Mouse (Mus musculus) lung, postnatal 0 days (tissue): Measurements from ENCODE around the gene Dst. TPM values are rescaled to one million over a fixed set of nuclear protein-coding genes. Genes with fewer than 3 reads are reported as not detected.

Experiments used
- ATAC-seq: fragments of 200-750 bp; cut with Nextera tagmentation; 2 replicates; pipeline ENCODE4 v1.8.0; 2017; ENCODE audit warnings: moderate library complexity
- DNase-seq: peaks from one replicate; pipeline ENCODE4 v3.0.0-alpha.2; 2016; ENCODE audit warnings: low spot score
- H3K27ac ChIP-seq: fragments of 300-500 bp; sonication (generic); 2 replicates; pipeline ENCODE4 v1.5.1; 2014; ENCODE audit warnings: antibody characterized with exemption, mild to moderate bottlenecking, low read length, mixed read lengths
- H3K27me3 ChIP-seq: fragments of 300-500 bp; sonication (generic); replicated peaks from 2 replicates; pipeline ENCODE4 v1.6.1; 2014; ENCODE audit warnings: low read length, mixed read lengths; ENCODE audit not compliant: insufficient read depth
- H3K36me3 ChIP-seq: fragments of 300-500 bp; sonication (generic); 2 replicates; pipeline ENCODE4 v1.6.1; 2014; ENCODE audit warnings: low read length, mixed read lengths; ENCODE audit not compliant: insufficient read depth
- H3K4me1 ChIP-seq: fragments of 300-500 bp; sonication (generic); 2 replicates; pipeline ENCODE4 v1.6.1; 2014; ENCODE audit warnings: antibody characterized with exemption, low read depth, low read length, mixed read lengths; ENCODE audit not compliant: insufficient read depth
- H3K4me2 ChIP-seq: fragments of 300-500 bp; sonication (generic); replicated peaks from 2 replicates; pipeline ENCODE4 v1.6.1; 2014; ENCODE audit warnings: low read depth, mild to moderate bottlenecking, low read length, moderate library complexity, mixed read lengths
- H3K4me3 ChIP-seq: fragments of 300-500 bp; sonication (generic); 2 replicates; pipeline ENCODE4 v1.5.1; 2014; ENCODE audit warnings: low read depth, low read length
- H3K9ac ChIP-seq: fragments of 300-500 bp; sonication (generic); replicated peaks from 2 replicates; pipeline ENCODE4 v1.6.1; 2014; ENCODE audit warnings: low read depth, mild to moderate bottlenecking
- H3K9me3 ChIP-seq: fragments of 300-500 bp; sonication (generic); 2 replicates; pipeline ENCODE4 v1.6.1; 2016; ENCODE audit warnings: low read length, mixed read lengths
- CTCF ChIP-seq: IDR thresholded peaks from 2 replicates; pipeline ENCODE4 v1.5.1; 2016; ENCODE audit warnings: antibody characterized with exemption, mild to moderate bottlenecking
- EP300 ChIP-seq: IDR thresholded peaks from 2 replicates; pipeline ENCODE4 v1.6.1; 2016; ENCODE audit warnings: antibody characterized with exemption, mild to moderate bottlenecking, control low read depth
- WGBS: fragments of 180-500 bp; shearing (Covaris S2); extraction: QIAGEN DNeasy Blood & Tissue Kit; methylation state at CpG from one replicate; pipeline ENCODE4 v1.1.7; 2014; 5-methylcytosine and 5-hydroxymethylcytosine counted together
- polyA plus RNA-seq: library from polyadenylated mRNA; unstranded; fragments of >200 nt; fragmentation: Nextera tagmentation; extraction: Ambion mirVana; gene quantifications from 2 replicates; pipeline ENCODE4 v1.2.1, GENCODE M21; 2015

The Dst gene
- polyA plus RNA-seq, 1 experiment from 2014 or later = 18.1 TPM

GRCm38 (mm10) chr1:34017323-34017722 lies 109.3 kb downstream of the Dst start:
- no peak for DNase-seq
- H3K36me3 ChIP-seq = no peaks in the 10 kb centered on the region
- no peak overlapping the region for H3K27ac ChIP-seq
- TF ChIP-seq CTCF = no peak
- no peak overlapping the region for H3K4me2 ChIP-seq
- ATAC-seq = no peak
- H3K9me3 ChIP-seq = no peaks in the 10 kb centered on the region
- no peaks in the 10 kb centered on the region for H3K27me3 ChIP-seq
- WGBS = 90% methylated on average over 4 of the region's 4 CpGs
- H3K4me1 ChIP-seq = no peaks in the 10 kb centered on the region
- no peak overlapping the region for H3K4me3 ChIP-seq
- no peak overlapping the region for H3K9ac ChIP-seq

GRCm38 (mm10) chr1:34020599-34020998 lies 112.6 kb downstream of the Dst start:
- no peak for TF ChIP-seq CTCF
- no peak for TF ChIP-seq EP300
- H3K4me3 ChIP-seq = no peak overlapping the region
- no peaks in the 10 kb centered on the region for H3K9me3 ChIP-seq
- no peak for ATAC-seq
- DNase-seq = no peak
- H3K27ac ChIP-seq = no peak overlapping the region
- no peaks in the 10 kb centered on the region for H3K36me3 ChIP-seq
- no peak overlapping the region for H3K4me2 ChIP-seq
- H3K4me1 ChIP-seq = no peaks in the 10 kb centered on the region
- WGBS = 92% methylated on average over 6 of the region's 6 CpGs
- H3K9ac ChIP-seq = no peak overlapping the region
- H3K27me3 ChIP-seq = no peaks in the 10 kb centered on the region

GRCm38 (mm10) chr1:34021574-34021973 lies 113.5 kb downstream of the Dst start:
- H3K9ac ChIP-seq = no peak overlapping the region
- 27% methylated on average over 2 of the region's 2 CpGs for WGBS
- no peak overlapping the region for H3K4me2 ChIP-seq
- DNase-seq (no peak), ATAC-seq (no peak)
- H3K9me3 ChIP-seq = no peaks in the 10 kb centered on the region
- H3K4me3 ChIP-seq = no peak overlapping the region
- H3K27me3 ChIP-seq = no peaks in the 10 kb centered on the region
- no peaks in the 10 kb centered on the region for H3K36me3 ChIP-seq
- TF ChIP-seq EP300 (no peak), CTCF (no peak)
- no peaks in the 10 kb centered on the region for H3K4me1 ChIP-seq
- H3K27ac ChIP-seq = no peak overlapping the region

- Histone ChIP-seq H3K27ac (no peak overlapping the region), H3K27me3 (no peaks in the 10 kb centered on the region), H3K9ac (no peak overlapping the region), H3K4me1 (no peaks in the 10 kb centered on the region), H3K36me3 (no peaks in the 10 kb centered on the region), H3K4me2 (no peak overlapping the region), H3K9me3 (no peaks in the 10 kb centered on the region), H3K4me3 (no peak overlapping the region)
- TF ChIP-seq EP300 (no peak), CTCF (no peak)
- 74% methylated on average over 9 of the region's 9 CpGs for WGBS
- ATAC-seq (no peak), DNase-seq (no peak)
These were observed 115.1 kb downstream of the Dst start for GRCm38 (mm10) chr1:34023154-34023553.

GRCm38 (mm10) chr1:34025879-34026278 lies 117.9 kb downstream of the Dst start:
- WGBS = 74% methylated on average over 6 of the region's 6 CpGs
- DNase-seq = no peak
- H3K4me3 ChIP-seq = no peak overlapping the region
- no peak for TF ChIP-seq CTCF
- TF ChIP-seq EP300 = no peak
- no peaks in the 10 kb centered on the region for H3K27me3 ChIP-seq
- no peak overlapping the region for H3K4me2 ChIP-seq
- no peak overlapping the region for H3K27ac ChIP-seq
- H3K9me3 ChIP-seq = no peaks in the 10 kb centered on the region
- no peak for ATAC-seq
- no peaks in the 10 kb centered on the region for H3K36me3 ChIP-seq
- H3K9ac ChIP-seq = no peak overlapping the region
- no peaks in the 10 kb centered on the region for H3K4me1 ChIP-seq

GRCm38 (mm10) chr1:34028722-34029121 lies 120.7 kb downstream of the Dst start:
- 55% methylated on average over 5 of the region's 5 CpGs for WGBS
- H3K9ac ChIP-seq = no peak overlapping the region
- no peak overlapping the region for H3K4me3 ChIP-seq
- H3K4me2 ChIP-seq = no peak overlapping the region
- H3K27ac ChIP-seq = no peak overlapping the region
- DNase-seq (no peak), ATAC-seq (no peak)
- no peak for TF ChIP-seq EP300
- TF ChIP-seq CTCF = no peak
- no peaks in the 10 kb centered on the region for H3K4me1 ChIP-seq
- H3K9me3 ChIP-seq = no peaks in the 10 kb centered on the region
- no peaks in the 10 kb centered on the region for H3K36me3 ChIP-seq
- H3K27me3 ChIP-seq = no peaks in the 10 kb centered on the region

GRCm38 (mm10) chr1:34030330-34031021 lies 122.5 kb downstream of the Dst start:
- no peak overlapping the region for H3K4me2 ChIP-seq
- 73% methylated on average over 17 of the region's 17 CpGs for WGBS
- H3K4me1 ChIP-seq = no peaks in the 10 kb centered on the region
- TF ChIP-seq EP300 (no peak), CTCF (no peak)
- no peaks in the 10 kb centered on the region for H3K27me3 ChIP-seq
- H3K9me3 ChIP-seq = no peaks in the 10 kb centered on the region
- ATAC-seq (no peak), DNase-seq (no peak)
- no peak overlapping the region for H3K27ac ChIP-seq
- no peak overlapping the region for H3K9ac ChIP-seq
- no peak overlapping the region for H3K4me3 ChIP-seq
- no peaks in the 10 kb centered on the region for H3K36me3 ChIP-seq
